Mouse (Mus musculus) embryonic fibroblast, embryonic 13.5 days (primary cell): ENCODE data around the gene Gadl1.

ENCODE experiments used
- CTCF ChIP-seq: IDR thresholded peaks from 2 replicates; pipeline ENCODE4 v1.5.1; 2011; ENCODE audit warnings: mild to moderate bottlenecking, control low read depth, low read length, moderate library complexity, borderline replicate concordance; ENCODE audit not compliant: insufficient read depth
- POLR2A ChIP-seq: IDR thresholded peaks from 2 replicates; pipeline ENCODE4 v1.6.1; 2011; ENCODE audit warnings: low read depth, mild to moderate bottlenecking, control low read depth, low read length, moderate library complexity

DNA sequence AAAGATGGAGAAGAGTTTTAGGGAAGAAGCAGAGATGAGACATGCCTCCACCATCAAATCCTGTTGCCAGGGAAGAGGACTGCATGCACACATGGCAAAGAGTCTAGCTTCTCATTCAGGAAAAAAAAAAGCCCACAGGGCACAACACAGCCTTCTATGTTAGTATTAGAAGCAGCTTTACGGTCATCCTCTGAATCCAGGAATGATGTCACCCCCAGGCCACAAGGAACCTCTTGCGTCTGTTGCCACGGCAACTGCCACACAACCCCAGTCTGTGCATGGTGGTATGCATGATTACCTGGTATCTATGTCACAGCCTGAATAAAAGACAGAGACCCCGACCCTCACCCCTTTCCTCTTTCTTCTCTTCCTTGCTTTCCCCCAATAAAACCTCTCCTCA is 16.1 kb upstream of the Gadl1 start:
- TF ChIP-seq CTCF (no peak), POLR2A (no peak)
